Mouse (Mus musculus) brain, embryonic 14.5 days (tissue): ENCODE data around the gene Zfp366.

Experiments
- CTCF ChIP-seq: fragments of 200-500 bp; IDR thresholded peaks from 2 replicates; pipeline ENCODE4 v1.5.1; 2012; ENCODE audit warnings: inconsistent platforms, mild to moderate bottlenecking, moderate library complexity, borderline replicate concordance; ENCODE audit not compliant: insufficient read depth, insufficient read length; ENCODE audit errors: extremely low read depth
- POLR2A ChIP-seq: fragments of 200-500 bp; IDR thresholded peaks from 2 replicates; pipeline ENCODE4 v1.6.1; 2012; ENCODE audit warnings: mild to moderate bottlenecking, inconsistent platforms, borderline replicate concordance; ENCODE audit not compliant: poor library complexity, insufficient read depth, insufficient read length, severe bottlenecking; ENCODE audit errors: extremely low read depth

GRCm38 (mm10) chr13:99236222-99236621 lies 51.6 kb downstream of the Zfp366 start:
- no peak for TF ChIP-seq CTCF
- no peak for TF ChIP-seq POLR2A
